Mouse (Mus musculus) liver, embryonic 14.5 days (tissue): ENCODE measurements around the gene Csnk2a1.

Experiments
- CTCF ChIP-seq: IDR thresholded peaks from 2 replicates; pipeline ENCODE4 v1.5.1; 2016; ENCODE audit warnings: antibody characterized with exemption, low read depth, control low read depth
- EP300 ChIP-seq: IDR thresholded peaks from 2 replicates; pipeline ENCODE4 v1.6.1; 2016; ENCODE audit warnings: antibody characterized with exemption, low read depth

GRCm38 (mm10) chr2:152216975-152217374 is 9.7 kb upstream of the Csnk2a1 start:
- TF ChIP-seq CTCF (no peak), EP300 (no peak)
